Mouse (Mus musculus): ENCODE results near the gene Ahnak. TPM values are rescaled to one million over a fixed set of nuclear protein-coding genes. Genes with fewer than 3 reads are reported as not detected.

The Ahnak gene
- polyA plus RNA-seq, 1 experiment = 86.8 TPM

DNA sequence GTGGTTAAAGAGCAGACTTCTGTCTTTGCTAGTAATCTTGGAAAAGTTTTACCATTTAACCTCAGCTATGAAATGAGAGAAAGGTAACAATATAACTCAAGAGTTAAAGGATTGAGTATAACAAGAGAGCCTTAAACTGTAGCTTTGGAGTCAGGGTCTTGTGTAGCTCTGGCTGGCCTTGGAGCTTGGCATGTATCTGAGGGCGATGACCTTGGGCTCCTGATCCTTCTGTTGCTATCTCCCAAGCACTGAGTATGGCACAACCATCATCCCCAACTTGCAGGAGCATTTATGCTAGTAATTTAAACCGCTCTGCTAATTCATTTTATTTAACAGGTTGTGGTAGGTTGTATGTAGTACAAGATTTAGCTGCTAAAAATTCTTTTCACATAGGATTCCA, 13.6 kb upstream of the Ahnak start:
- Histone ChIP-seq H3K27me3 (ENCODE audit: control insufficient read depth, insufficient read depth, insufficient read length) (no peaks in the 10 kb centered on the region), H3K4me3 (ENCODE audit: insufficient read depth, poor library complexity, severe bottlenecking) (no peak overlapping the region), H3K36me3 (ENCODE audit: control insufficient read depth, insufficient read depth) (peaks cover 100% of the 10 kb centered on the region), H3ac (ENCODE audit: control insufficient read depth, insufficient read length, low read depth) (no peak overlapping the region), H3K79me2 (ENCODE audit: control insufficient read depth, insufficient read depth) (peaks cover 98% of the 10 kb centered on the region), H3K79me3 (ENCODE audit: low read depth) (peaks cover 78% of the 10 kb centered on the region)
- no peak for TF ChIP-seq MYOD1 (IDR thresholded peaks at IDR 0.05; ENCODE audit: control insufficient read depth, insufficient read length, low read depth)
- TF ChIP-seq MAX (IDR thresholded peaks at IDR 0.05) = no peak
- TF ChIP-seq CEBPB (IDR thresholded peaks at IDR 0.05; ENCODE audit: low read depth) = no peak

DNA sequence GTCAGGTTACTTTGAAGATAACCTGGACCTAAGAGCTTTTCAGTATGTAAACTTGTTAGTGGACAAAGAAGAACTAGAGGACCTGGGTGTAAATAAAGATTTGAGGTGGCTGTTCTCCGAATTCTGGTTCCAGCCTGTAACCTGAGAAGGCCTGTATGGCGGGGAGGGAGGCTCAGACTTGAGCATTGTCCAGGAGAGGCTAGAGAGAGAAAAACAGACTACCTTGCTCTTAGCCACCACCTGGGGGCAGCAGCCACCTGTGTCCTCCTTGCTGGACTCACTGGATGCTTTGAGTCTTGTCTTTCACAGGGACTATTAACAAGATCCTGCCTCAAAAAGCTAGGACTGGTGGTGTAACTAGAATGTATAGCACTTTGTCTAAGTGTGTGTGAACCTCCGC, 12.5 kb upstream of the Ahnak start:
- H3K79me3 ChIP-seq (ENCODE audit: low read depth) = peaks cover 68% of the 10 kb centered on the region
- no peak overlapping the region for H3ac ChIP-seq (ENCODE audit: control insufficient read depth, insufficient read length, low read depth)
- H3K79me2 ChIP-seq (ENCODE audit: control insufficient read depth, insufficient read depth) = peaks cover 91% of the 10 kb centered on the region
- no peak overlapping the region for H3K4me3 ChIP-seq (ENCODE audit: insufficient read depth, poor library complexity, severe bottlenecking)
- H3K36me3 ChIP-seq (ENCODE audit: control insufficient read depth, insufficient read depth) = peaks cover 98% of the 10 kb centered on the region
- H3K27me3 ChIP-seq (ENCODE audit: control insufficient read depth, insufficient read depth, insufficient read length) = no peaks in the 10 kb centered on the region
- no peak for TF ChIP-seq CEBPB (IDR thresholded peaks at IDR 0.05; ENCODE audit: low read depth)
- TF ChIP-seq CTCF (IDR thresholded peaks at IDR 0.05; ENCODE audit: control insufficient read depth, insufficient read depth, insufficient read length) = peak; percentile 38
- TF ChIP-seq USF1 (IDR thresholded peaks at IDR 0.05; ENCODE audit: low read depth) = no peak
- TF ChIP-seq FOSL1 (IDR thresholded peaks at IDR 0.05; ENCODE audit: insufficient read depth, low read length, poor library complexity, severe bottlenecking) = no peak
- no peak for TF ChIP-seq MYOG (IDR thresholded peaks at IDR 0.05; ENCODE audit: control insufficient read depth, extremely low read depth, insufficient read length)
- no peak for TF ChIP-seq MAX (IDR thresholded peaks at IDR 0.05)

DNA sequence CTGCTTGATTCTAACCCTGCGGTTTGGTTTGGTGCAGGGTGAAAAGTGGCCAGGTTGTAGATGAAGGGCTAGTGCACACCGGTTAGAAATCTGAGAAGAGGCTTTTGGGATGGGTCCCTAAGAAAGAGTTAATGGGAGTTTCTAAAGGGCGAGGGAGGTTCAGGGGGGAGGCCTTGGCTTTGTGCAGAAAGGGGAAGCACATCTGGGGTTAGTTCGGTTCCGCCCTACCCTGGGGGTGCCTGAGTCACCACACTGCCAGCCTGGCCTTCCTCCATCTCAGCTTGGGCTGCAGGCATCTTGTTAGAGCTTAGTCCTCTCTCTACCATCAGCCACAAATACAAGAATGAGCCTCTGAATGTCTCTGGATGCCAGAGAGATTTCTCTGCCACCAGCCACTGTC, 8.3 kb upstream of the Ahnak start:
- H3K36me3 ChIP-seq (ENCODE audit: control insufficient read depth, insufficient read depth) = peaks cover 55% of the 10 kb centered on the region
- H3K4me3 ChIP-seq (ENCODE audit: insufficient read depth, poor library complexity, severe bottlenecking) = no peak overlapping the region
- TF ChIP-seq USF1 (IDR thresholded peaks at IDR 0.05; ENCODE audit: low read depth) = no peak
- TF ChIP-seq MYOD1 (IDR thresholded peaks at IDR 0.05; ENCODE audit: control insufficient read depth, insufficient read length, low read depth) = no peak
- no peak for TF ChIP-seq FOSL1 (IDR thresholded peaks at IDR 0.05; ENCODE audit: insufficient read depth, low read length, poor library complexity, severe bottlenecking)
- H3K79me2 ChIP-seq (ENCODE audit: control insufficient read depth, insufficient read depth) = peaks cover 70% of the 10 kb centered on the region
- no peaks in the 10 kb centered on the region for H3K27me3 ChIP-seq (ENCODE audit: control insufficient read depth, insufficient read depth, insufficient read length)
- peaks cover 36% of the 10 kb centered on the region for H3K79me3 ChIP-seq (ENCODE audit: low read depth)
- H3ac ChIP-seq (ENCODE audit: control insufficient read depth, insufficient read length, low read depth) = peak overlapping the region; percentile 27

DNA sequence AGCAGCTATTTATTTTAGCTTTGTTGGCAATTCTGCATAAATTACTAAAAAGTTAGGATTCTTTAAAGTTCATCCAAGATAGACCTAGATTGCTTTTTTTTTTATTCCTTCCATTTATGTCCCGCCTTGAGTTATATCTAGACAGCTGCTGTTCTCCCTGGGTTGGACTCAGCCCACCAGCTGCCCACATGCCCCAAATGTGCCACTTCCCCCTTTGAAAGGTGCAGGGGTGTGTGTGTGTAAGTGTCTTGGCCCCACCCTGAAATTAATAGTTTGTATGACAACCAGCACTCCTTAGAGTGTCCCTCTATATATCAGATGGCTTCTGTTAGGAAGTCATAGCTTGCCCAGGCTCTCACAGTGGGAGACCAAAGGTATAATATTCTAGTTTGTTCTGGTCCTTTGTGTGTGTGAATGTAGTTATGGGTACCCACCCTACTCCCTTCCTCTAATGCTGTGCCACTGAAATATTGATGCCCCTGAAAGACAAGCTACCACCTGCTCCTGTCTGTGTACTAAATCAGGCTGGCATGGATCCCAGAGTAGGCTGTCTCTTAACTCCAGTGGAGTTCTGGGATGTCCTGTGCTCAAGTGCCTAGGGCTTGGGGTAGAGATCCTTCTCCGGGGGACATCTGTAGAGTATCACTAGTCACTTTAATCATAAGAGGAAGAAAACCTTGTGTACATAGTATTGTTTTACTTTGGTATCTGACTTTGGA, 7.5 kb upstream of the Ahnak start:
- Histone ChIP-seq H3ac (ENCODE audit: control insufficient read depth, insufficient read length, low read depth) (peak overlapping the region; percentile 28), H3K4me3 (ENCODE audit: insufficient read depth, poor library complexity, severe bottlenecking) (no peak overlapping the region), H3K36me3 (ENCODE audit: control insufficient read depth, insufficient read depth) (peaks cover 47% of the 10 kb centered on the region), H3K79me3 (ENCODE audit: low read depth) (peaks cover 30% of the 10 kb centered on the region), H3K27me3 (ENCODE audit: control insufficient read depth, insufficient read depth, insufficient read length) (no peaks in the 10 kb centered on the region), H3K79me2 (ENCODE audit: control insufficient read depth, insufficient read depth) (peaks cover 70% of the 10 kb centered on the region)
- no peak for TF ChIP-seq MAX (IDR thresholded peaks at IDR 0.05)
- peak; percentile 4 for TF ChIP-seq USF1 (IDR thresholded peaks at IDR 0.05; ENCODE audit: low read depth)
- TF ChIP-seq MYOG (IDR thresholded peaks at IDR 0.05; ENCODE audit: control insufficient read depth, extremely low read depth, insufficient read length) = no peak
- TF ChIP-seq CEBPB (IDR thresholded peaks at IDR 0.05; ENCODE audit: low read depth) = no peak
- no peak for TF ChIP-seq FOSL1 (IDR thresholded peaks at IDR 0.05; ENCODE audit: insufficient read depth, low read length, poor library complexity, severe bottlenecking)
- peak; percentile 95 for TF ChIP-seq MYOD1 (IDR thresholded peaks at IDR 0.05; ENCODE audit: control insufficient read depth, insufficient read length, low read depth)
- no peak for TF ChIP-seq CTCF (IDR thresholded peaks at IDR 0.05; ENCODE audit: control insufficient read depth, insufficient read depth, insufficient read length)

DNA sequence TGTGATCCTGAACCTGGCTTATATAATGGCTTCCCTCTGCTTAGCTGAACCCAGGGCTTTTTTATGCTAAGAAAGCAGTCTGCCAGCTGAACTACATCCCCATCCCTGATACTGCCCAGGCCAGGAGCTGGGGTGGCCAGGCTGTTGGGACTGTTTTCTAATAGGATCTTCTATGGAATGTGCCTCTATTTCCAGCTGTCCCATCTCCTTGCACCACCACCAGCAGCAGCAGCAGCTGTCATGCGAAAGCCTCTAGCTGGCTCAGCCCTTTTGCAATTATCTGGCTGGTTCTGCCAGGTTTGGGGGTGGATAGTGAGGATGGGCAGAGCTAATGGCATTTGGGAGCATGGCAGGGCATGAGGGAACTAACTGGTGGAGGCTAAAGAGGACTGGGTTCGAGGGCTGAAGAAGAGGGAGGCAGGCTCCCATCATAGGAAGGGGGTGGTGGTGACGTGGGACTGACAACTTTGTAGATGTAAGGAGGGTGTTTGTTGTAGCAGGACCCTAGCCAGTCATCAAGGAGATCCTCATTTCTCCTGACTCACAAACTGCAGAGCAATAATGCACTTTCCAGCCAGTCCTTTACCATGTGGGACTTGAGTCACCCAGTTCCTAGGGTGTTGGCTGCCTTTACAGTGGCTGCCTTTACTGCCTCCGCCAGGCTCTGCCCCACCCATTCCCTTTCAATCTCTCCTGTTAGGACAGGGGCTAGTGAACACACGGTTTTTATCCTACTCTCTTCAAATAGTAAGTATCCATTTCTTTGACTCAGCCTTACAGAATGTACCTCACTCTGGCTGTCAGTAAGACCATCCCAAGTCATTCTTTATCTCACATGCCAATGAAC, 6.6 kb upstream of the Ahnak start:
- no peak overlapping the region for H3K4me3 ChIP-seq (ENCODE audit: insufficient read depth, poor library complexity, severe bottlenecking)
- H3K27me3 ChIP-seq (ENCODE audit: control insufficient read depth, insufficient read depth, insufficient read length) = no peaks in the 10 kb centered on the region
- no peak for TF ChIP-seq USF1 (IDR thresholded peaks at IDR 0.05; ENCODE audit: low read depth)
- no peak for TF ChIP-seq MYOG (IDR thresholded peaks at IDR 0.05; ENCODE audit: control insufficient read depth, extremely low read depth, insufficient read length)
- TF ChIP-seq CEBPB (IDR thresholded peaks at IDR 0.05; ENCODE audit: low read depth) = peak; percentile 29
- TF ChIP-seq FOSL1 (IDR thresholded peaks at IDR 0.05; ENCODE audit: insufficient read depth, low read length, poor library complexity, severe bottlenecking) = peak; percentile 31
- TF ChIP-seq MAX (IDR thresholded peaks at IDR 0.05) = no peak
- peak; percentile 69 for TF ChIP-seq MYOD1 (IDR thresholded peaks at IDR 0.05; ENCODE audit: control insufficient read depth, insufficient read length, low read depth)
- TF ChIP-seq CTCF (IDR thresholded peaks at IDR 0.05; ENCODE audit: control insufficient read depth, insufficient read depth, insufficient read length) = no peak
- peaks cover 70% of the 10 kb centered on the region for H3K79me2 ChIP-seq (ENCODE audit: control insufficient read depth, insufficient read depth)
- H3K36me3 ChIP-seq (ENCODE audit: control insufficient read depth, insufficient read depth) = peaks cover 38% of the 10 kb centered on the region
- H3K79me3 ChIP-seq (ENCODE audit: low read depth) = peaks cover 22% of the 10 kb centered on the region
- H3ac ChIP-seq (ENCODE audit: control insufficient read depth, insufficient read length, low read depth) = peak overlapping the region; percentile 60

Data from C2C12 (cell line).